Mouse (Mus musculus): ENCODE data around the gene Btbd9.

DNA sequence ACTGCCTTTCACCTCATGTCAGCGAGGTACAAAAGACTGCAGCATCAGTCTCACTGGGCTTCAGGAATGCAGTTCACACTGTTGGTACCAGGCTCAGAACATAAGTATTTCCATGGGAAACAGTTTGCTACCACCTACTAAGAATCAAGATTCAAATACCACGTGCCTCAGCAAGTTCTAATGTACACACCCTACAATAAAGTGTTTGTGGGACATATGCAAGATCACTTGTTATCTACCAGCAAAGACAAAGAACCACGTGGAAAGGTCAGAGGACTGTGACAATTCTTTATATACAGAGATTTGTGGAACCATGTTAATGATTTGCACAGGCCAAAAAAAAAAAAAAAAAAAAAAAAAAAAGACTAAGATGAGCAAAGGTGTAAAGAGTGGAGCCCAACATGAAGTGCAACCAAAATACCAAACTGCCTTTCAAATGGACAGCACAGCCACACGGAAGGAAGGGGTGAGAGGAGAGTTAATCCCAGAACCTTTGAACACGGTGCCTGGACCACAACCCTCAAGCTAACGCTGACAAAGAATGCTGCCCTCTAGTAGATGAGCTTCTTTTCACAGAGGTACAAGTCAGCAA is 12.7 kb downstream of the Btbd9 start:
- no peak for TF ChIP-seq EP300 (IDR thresholded peaks at IDR 0.05; ENCODE audit: low read depth)
- no peak for TF ChIP-seq CTCF (IDR thresholded peaks at IDR 0.05; ENCODE audit: low read depth)

All from heart, postnatal 0 days (tissue).